Mouse (Mus musculus): Measurements from ENCODE around the gene Plekha3.

GRCm38 (mm10) chr2:76702751-76703150 lies 27.7 kb downstream of the Plekha3 start:
- TF ChIP-seq CTCF (IDR thresholded peaks at IDR 0.05; ENCODE audit: extremely low read depth, insufficient read length, insufficient replicate concordance, low read depth, low read length) = no peak
- TF ChIP-seq POLR2A (IDR thresholded peaks at IDR 0.05; ENCODE audit: low read depth, low read length) = no peak

Measured in small intestine, adult 2 months (tissue).